Mouse (Mus musculus): Measurements from ENCODE around the gene Scaper.

DNA sequence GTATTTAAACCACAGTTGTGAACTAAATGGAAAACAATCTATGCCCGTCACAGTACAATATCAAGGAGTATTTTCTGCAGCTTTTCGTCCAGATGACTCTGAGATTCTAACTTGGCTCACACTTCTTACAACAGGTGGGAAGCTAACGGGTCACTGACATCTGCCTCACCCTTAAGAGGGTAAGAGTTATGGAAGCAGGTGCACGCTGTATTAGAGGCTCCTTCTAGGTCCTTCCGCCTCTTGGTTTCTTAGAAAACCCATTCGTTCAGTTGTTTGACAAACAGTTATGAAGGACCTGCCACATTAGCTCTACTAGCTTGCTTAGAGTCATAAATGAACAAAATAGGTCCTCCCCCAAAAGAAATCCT lies 683 bp upstream of the Scaper start:
- no peak for TF ChIP-seq GATA1 (IDR thresholded peaks at IDR 0.05; ENCODE audit: borderline replicate concordance, low read length)
- TF ChIP-seq FLI1 (IDR thresholded peaks at IDR 0.05; ENCODE audit: low read length): no peak
